Mouse (Mus musculus): ENCODE measurements around the gene Dlgap3. TPM values are rescaled to one million over a fixed set of nuclear protein-coding genes. Genes with fewer than 3 reads are reported as not detected.

The Dlgap3 gene
- total RNA-seq, 1 experiment from 2014 or later = not detected

DNA sequence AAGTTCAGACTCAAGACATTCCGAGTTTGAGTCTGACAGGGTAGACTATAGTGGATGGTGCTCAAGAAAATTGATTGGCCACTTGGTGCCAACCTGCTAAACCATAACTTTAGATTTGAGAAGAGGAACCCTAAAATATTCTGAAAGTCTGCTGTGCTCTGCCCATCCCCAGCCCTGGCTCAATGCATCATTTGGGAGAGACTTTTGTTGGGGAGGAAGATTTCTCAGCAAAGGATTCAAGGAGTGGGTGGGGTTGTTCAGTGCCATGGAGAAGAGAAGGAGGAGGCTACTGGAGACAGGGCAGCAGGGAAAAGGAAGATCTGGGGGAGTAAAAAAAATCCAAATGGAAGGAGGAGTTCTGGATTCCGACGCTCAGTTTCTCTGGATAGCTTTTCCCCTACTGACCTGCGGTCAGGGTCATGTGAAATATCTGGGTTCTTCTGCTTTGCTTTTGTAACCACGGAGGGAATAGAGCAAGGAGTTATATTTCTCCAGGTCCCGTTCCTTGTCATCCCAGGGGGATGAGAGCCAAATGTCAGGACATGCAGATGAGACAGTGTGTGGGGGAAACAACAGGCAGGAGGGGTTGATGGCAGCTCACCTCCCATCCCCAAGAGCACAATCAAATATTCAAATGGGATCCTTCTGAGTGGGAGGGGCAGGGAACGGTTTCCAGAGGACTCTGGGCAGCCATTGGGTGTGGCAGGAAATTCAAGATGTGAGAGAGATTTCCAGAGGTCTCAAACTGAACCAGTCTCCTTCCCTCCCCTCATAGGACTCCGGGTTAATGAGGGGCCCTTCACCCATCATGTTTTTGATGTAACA lies 5.3 kb downstream of the Dlgap3 start:
- no peak for ATAC-seq (replicated peaks; ENCODE audit: low read depth, poor library complexity, severe bottlenecking)

DNA sequence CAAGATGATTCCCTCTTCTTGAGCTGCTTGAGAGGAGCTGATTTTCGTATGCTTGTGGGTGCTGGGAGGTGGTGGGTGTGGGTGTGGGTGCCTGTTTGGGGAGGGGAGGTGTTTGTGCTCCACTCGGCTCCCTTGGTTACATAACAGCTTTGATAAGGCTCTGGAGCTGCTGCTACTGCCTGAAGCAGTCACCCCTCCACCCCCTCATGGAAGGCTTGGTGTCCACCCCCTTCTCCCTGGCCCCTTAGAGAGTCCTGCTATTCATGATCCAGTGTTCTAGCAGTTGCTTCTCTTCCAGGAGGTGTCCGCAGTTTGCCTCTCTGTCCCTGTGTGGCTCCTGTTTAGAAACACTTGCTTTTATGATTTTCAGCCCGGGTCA lies 5.9 kb downstream of the Dlgap3 start:
- no peak for ATAC-seq (replicated peaks; ENCODE audit: low read depth, poor library complexity, severe bottlenecking)

DNA sequence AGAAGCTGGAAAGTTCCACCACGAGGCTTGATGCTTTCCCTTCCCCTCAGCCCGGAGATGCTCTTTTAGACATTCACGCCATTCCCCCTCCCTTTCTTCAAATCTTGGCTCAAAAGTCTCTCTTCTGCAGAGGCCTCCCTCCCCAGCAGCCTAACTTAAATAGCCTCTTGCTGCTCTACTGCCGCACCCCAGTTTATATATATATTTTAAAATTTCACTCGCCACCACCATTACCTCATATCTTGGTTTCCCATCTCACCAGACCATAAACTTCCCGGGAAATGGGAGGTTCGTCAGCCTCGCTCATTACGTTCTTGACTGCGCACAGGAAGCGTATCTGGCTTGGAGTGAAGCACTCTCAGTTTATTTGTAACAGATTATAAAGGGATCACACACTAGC lies 9.0 kb downstream of the Dlgap3 start:
- ATAC-seq (replicated peaks; ENCODE audit: low read depth, poor library complexity, severe bottlenecking) = no peak

DNA sequence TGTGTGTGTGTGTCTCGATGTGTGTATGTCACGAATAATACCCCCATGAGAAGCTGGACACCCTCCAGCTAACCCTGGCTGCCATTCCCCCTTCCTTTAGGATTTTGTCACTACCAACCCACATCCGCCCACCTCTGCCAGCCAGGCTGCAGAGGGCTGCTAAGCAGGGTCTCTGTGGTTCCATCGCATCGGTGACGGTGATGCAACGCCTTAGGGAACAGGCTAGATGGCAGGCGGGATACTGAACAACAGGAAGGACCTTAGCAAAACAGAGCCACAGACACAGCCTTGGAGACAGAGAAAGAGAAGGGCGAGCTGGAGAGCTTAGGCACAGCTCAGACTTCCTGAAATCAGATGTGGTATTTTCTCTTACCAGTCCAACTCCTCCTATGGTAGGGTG lies 9.7 kb downstream of the Dlgap3 start:
- ATAC-seq (replicated peaks; ENCODE audit: low read depth, poor library complexity, severe bottlenecking) = no peak

DNA sequence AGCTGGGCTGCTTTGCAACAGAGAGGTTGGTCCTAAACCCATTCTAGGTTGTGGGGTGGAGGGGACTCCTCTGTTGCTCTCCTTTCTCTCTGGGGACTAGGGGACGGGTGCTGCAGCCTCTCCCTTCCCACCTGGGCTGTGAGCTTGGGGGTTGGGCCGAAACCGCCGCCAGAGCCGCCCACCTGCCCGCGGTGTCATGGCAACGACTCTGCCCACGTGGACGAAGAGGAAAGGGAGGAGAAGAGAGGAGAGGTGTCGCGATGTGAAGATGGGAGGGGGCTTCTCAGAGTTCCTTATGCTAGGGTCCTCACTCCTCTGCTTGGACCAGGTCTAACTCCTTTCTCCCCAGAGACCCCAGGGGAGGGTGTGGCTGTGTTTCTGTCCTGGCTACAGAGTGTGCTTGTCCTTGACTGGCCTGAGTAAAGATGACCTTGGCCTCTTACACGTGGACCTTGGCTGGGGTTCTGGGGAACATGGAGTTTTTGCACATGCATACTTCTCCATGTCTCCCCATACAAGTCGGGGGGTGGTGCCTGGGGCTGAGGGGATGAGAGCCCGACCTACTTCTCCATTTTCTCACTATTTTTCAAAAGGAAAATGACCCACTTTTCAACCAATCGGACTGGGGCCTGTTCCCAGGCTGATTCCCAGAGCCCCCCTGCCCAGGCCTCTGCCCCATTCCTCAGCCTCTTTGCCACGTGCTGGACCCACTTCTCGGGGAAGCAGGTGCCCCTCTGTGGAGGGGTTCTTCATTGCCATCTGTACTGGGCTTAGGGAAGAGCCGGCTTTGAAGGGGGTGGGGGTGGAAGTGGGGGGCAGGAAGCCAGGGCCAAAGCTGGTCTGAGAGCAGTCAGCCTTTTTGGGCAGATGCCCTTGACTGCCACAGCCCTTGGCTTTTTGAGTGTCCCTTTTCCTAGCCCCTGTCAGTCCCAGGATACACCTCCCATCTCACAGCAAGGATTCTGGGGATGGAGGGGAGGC lies 10.8 kb downstream of the Dlgap3 start:
- ATAC-seq (replicated peaks; ENCODE audit: low read depth, poor library complexity, severe bottlenecking) = no peak

DNA sequence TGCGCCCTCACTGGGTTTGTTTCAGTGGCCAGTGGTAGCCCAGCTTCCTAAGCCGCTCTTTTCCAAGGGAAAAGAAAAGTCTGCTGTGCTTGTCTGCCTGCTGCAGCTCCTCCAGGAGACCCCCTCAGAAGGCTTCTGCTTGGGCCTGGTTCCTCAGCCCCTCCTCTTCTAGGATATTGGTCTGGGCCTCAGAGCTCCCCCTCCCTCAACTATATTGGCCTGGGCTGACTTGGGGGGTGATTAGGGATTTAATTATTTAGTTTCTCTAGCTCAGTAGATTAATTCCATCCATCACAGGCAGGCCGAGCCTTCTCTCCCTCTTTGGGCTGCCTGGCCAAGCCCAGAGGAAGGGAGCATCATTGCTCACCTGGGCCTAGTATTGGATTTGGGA lies 11.4 kb downstream of the Dlgap3 start:
- no peak for ATAC-seq (replicated peaks; ENCODE audit: low read depth, poor library complexity, severe bottlenecking)

DNA sequence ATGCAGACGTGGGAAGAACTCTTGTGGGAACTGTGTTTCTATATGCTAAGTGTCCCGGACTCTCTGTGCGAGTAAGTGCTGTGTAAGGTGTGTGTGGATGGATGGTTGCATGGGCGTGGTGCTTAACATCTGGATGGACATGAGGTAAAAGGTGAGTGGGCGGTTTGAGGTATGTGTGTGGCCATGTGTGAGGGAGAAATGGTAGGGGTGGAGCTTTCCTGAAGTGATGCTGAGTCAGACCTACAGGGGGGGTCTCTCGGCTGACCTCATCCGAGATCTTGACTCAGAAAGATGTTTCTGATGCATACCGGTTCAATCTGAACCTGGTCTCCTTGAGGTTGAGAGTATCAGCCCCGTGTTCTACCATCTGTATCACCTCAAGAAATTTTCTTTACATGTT lies 12.0 kb downstream of the Dlgap3 start:
- no peak for ATAC-seq (replicated peaks; ENCODE audit: low read depth, poor library complexity, severe bottlenecking)

DNA sequence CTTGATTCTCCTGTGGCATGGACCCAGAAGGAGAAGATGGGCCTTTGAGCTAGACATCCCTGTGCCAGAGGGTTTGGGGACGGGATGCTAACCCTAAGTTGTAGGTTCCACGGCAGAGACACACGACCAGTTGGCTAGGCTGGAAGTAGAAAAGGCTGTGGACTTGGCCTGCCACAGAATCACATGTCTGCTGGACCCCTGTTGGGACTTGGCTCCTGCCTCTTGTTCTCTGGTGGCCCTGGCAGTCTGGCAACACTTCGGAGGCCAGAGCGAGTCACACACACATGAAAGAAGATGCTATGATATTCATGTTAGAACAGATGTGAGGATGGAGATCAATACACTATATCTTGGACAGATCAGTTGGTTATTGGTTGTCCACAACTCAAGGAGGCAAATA lies 14.9 kb downstream of the Dlgap3 start:
- ATAC-seq (replicated peaks; ENCODE audit: low read depth, poor library complexity, severe bottlenecking) = no peak

DNA sequence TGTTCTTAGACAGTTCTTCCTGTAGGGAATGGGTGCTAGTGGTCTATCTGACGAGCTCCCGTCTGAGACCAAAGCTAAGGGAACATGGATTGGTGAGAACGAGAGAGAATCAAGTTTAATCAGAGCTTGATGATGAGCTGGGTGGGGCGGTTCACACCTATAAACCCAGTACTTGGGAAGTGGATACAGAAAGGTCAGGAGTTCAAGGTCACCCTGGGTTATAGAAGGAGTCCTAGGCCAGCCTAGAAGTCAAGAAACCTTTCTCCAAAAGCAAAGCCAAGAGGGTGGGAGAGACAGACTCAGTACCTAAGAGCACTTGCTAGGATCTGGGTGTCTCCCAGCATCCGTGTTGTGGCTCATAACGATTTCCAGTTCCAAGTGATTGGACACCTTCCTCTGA lies 21.9 kb downstream of the Dlgap3 start:
- ATAC-seq (replicated peaks; ENCODE audit: low read depth, poor library complexity, severe bottlenecking) = no peak

DNA sequence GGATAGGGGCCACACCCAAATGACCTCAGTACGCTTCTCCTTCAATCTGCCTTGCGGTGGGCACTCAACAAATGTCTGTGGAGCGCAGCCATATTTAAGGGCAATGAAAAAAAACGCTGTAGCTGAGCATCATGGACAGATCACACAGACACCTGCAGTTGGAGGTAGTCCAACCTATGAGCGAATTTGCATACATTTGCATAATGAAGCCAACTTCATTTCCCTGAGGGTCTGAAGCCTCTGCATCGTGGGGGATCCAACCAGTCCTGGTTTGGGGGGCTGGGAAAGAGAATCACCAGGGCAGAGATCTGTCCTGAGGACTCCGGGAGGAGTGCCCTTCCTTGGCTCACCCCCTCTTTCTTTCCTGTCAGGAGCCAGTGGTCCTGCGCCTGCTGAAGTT lies 23.7 kb downstream of the Dlgap3 start:
- ATAC-seq (replicated peaks; ENCODE audit: low read depth, poor library complexity, severe bottlenecking) = no peak

DNA sequence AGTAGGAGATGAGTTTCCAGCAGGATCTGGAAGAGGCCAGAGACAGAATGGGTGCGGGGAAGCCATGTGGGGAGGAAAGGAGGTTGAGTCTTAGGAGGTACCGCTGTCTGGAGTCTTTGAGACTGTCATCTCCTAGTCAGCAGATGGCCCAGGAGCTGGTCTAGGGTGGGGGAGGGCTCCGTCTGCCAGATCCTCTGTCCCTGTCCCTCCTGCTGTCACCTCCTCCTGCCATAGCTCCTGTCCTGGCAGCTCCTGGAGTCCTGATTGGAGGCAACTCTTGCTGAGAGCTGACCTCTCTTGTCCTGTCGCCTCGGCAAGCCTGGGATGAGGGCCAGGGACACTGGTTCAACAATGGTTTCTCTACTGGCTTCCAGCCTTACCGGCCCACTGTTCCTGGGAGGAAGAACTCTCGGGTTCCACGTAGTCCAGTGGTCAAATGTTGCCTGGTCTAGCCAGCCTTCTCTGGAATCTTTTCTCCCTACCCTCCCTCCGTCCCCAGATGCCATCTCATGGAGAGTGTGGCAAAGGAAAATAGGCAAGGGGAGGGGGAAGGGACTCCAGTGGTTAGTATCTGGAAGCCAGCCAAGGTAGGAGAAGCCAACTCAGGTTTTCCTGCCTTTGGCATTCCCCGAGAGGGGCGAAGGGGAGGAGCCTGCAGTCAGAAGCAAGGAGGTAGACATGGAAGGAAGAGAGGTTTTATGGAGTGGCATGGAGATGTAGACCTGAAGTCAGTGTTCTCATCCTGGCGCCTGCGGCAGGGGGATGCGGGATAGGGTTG lies 24.6 kb downstream of the Dlgap3 start:
- ATAC-seq (replicated peaks; ENCODE audit: low read depth, poor library complexity, severe bottlenecking) = no peak

DNA sequence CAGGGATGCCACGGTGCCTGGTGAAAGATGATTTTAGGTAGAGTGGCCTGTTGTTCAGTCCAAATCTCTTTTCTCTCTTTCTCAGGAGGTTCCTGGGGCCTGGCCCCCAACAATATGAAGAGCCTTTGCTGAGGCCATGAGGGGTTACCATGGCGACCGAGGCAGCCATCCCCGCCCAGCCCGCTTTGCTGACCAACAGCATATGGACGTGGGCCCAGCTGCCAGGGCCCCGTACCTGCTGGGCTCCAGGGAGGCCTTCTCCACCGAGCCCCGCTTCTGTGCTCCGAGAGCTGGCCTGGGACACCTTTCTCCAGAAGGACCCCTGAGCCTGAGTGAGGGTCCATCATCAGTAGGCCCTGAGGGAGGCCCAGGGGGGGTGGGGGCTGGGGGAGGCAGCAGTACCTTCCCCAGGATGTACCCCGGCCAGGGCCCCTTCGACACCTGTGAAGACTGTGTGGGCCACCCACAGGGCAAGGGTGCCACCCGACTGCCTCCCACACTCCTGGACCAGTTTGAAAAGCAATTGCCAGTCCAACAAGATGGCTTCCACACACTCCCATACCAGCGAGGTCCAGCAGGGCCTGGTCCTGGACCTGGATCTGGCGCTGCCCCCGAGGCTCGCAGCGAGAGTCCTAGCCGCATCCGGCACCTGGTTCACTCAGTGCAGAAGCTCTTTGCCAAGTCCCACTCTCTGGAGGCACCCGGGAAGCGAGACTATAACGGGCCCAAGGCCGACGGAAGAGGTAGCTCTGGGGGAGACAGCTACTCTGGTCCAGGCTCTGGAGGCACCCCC lies 25.7 kb downstream of the Dlgap3 start:
- ATAC-seq (replicated peaks; ENCODE audit: low read depth, poor library complexity, severe bottlenecking) = no peak

DNA sequence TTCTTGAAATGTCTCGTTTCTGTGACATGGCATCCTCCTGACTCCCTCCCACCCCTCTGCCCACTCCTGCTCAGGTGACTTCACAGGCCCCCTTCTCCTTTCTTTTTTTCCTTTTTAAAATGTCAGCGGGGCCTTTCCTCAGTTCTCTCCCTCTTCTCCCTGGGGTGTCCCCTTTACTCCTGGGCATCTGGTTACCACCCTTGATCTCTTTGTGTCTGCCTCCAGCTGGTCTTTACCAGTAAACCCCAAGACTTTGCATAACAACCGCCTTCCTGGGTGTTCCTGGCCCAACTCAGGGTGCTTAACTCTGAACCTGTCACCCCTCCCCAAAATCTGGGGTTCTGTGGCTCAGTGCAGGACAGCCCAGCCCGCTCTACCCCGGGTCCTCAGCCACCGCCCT lies 29.6 kb downstream of the Dlgap3 start:
- no peak for ATAC-seq (replicated peaks; ENCODE audit: low read depth, poor library complexity, severe bottlenecking)

DNA sequence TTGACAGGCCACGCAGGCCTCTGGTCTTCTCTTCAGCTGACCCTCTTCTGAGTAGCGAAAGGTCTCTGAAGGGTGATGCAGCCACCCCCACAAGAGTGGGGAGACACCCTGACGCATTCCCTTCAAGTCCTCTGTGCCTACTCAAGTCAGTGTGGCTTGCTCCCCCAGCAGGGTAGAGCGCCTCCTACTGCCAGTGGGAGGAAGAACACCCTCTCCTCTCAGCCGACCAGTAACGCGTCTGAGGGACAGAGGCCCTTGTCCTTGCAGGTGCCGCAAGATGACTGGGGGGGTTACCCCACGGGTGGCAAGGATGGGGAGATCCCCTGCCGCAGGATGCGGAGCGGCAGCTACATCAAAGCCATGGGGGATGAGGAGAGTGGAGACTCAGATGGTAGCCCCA lies 30.4 kb downstream of the Dlgap3 start:
- no peak for ATAC-seq (replicated peaks; ENCODE audit: low read depth, poor library complexity, severe bottlenecking)

DNA sequence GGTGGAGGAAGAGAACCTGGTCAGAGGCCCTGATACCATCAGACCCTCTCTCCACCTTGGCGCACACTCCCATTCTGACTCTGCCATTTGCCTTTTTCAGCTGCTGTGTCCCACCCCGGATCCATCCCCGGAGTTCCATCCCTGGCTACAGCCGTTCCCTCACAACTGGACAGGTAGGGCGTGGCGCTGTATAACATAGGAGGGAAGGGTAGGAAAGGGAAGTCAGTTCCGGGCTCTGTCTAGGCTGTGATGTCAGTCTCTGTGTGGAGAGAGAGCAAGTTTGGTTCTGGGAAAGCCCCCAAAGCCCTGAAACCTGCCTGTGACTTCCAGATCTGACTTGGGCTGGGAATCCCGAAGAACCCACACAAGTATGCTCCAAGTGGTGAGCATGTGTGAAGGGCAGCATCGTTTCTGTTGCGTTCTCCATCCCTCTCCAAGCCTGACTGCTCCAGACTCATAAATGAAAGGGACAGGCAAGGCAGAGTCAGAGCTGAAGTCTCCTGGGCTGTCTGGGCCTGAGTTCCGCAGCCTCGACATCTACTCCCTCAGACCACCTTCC lies 31.2 kb downstream of the Dlgap3 start:
- ATAC-seq (replicated peaks; ENCODE audit: low read depth, poor library complexity, severe bottlenecking) = no peak

DNA sequence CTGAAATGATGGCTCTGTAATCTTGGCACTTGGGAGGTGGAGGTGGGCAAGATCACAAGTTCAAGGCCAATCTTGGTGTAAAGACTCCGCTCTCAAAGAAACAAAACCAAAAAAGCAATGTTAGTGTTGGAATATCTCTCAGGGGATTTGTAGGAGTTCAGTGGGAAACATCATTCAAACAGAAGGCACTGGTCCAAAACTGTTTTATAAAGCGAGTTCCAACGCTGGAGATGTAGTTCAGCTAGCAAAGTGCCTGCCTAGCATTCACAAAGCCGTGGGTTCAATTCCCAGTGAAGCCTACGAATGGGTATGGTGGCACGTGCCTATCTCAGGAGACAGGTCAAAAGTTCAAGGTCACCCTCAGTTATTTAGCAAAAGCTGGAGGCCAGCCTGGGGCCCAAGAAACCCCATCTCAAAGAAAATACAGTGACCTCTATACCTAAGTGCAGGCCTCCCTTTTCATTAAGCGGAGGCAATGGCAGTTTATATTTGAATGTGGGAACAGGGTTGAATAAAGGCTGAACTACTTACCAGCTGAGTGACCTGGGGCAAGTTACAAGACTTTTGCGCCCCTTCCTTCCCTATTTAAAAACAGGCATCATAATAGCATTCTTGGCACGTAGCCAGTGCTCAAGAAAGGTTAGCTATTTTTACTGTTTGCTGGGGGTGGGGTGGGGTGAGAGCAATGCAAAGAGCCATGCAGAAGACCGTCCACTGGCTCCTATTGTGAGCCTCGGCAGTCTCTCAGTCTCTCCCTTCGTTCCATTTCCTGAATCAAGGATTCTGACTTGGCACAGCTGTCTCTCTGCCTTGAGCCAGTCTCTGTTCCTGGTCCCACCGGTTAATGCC lies 32.0 kb downstream of the Dlgap3 start:
- no peak for ATAC-seq (replicated peaks; ENCODE audit: low read depth, poor library complexity, severe bottlenecking)

DNA sequence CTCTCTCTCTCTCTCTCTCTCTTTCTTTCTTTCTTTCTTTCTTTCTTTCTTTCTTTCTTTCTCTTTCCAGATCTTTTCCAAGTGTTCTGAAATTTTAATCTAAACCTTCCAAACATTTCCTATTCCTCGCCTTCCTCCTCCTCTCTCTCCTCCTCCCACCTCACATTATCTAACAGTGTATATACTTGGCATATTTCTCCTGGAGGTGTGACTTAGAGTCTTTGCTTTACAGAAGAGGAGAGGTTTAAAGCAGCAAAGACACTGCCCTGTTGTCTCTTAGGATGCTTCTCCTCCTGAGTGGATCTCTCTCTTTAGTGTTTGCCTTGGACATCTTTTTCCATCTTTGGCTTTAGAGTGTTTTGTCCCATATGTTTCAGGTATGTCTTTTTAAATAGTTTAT lies 34.1 kb downstream of the Dlgap3 start:
- no peak for ATAC-seq (replicated peaks; ENCODE audit: low read depth, poor library complexity, severe bottlenecking)

DNA sequence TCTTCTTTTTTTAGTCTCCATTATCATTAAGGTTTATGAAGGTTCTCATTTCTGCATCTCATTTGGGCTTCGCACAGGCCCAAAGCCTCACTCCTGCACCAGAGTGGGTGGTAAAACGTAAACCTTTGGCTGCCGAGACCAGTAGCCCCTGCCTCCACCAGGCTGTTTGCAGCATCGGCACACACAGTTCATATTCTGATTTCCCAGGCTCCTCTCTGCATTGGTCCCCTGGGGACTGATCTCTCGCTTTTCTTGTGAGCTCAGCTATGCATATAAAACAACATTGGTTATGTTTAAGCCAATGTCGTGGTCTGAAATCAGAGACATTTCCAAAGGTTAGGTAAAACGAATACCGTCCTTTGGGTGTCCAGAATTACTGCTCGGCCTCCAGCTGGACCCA lies 42.3 kb downstream of the Dlgap3 start:
- no peak for ATAC-seq (replicated peaks; ENCODE audit: low read depth, poor library complexity, severe bottlenecking)

DNA sequence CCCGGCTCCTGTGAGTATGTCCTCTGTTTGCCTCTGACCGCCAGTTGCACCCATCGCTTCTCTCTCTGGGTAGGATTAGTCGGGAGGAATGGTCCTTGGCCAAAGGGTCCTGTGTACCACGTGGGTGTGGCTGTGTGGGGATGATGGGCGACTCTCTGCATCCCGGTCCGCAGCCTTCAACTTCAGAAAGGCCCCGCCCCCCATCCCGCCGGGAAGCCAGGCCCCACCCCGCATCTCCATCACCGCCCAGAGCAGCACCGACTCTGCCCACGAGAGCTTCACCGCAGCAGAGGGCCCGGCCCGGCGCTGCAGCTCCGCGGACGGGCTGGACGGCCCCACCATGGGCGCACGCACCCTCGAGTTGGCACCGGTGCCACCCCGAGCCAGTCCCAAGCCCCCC lies 45.5 kb downstream of the Dlgap3 start:
- ATAC-seq (replicated peaks; ENCODE audit: low read depth, poor library complexity, severe bottlenecking) = no peak
